Mouse (Mus musculus): ENCODE data around the gene Agtpbp1. TPM values are rescaled to one million over a fixed set of nuclear protein-coding genes. Genes with fewer than 3 reads are reported as not detected.

Agtpbp1 gene
- polyA plus RNA-seq, 1 experiment from 2014 or later: 44.7 TPM

GRCm38 (mm10) chr13:59565945-59566520, 19.0 kb downstream of the Agtpbp1 start:
- Histone ChIP-seq H3K4me2 (replicated peaks) (no peak overlapping the region), H3K4me1 (no peaks in the 10 kb centered on the region), H3K27ac (no peak overlapping the region), H3K36me3 (no peaks in the 10 kb centered on the region), H3K4me3 (no peak overlapping the region), H3K9ac (no peak overlapping the region), H3K9me3 (no peaks in the 10 kb centered on the region), H3K27me3 (replicated peaks) (no peaks in the 10 kb centered on the region)
- whole genome bisulfite sequencing: 75% methylated on average over 9 of the region's 9 CpGs
- no peak for ATAC-seq (ENCODE audit: low FRiP score, low read depth)

- Histone ChIP-seq H3K4me2 (replicated peaks) (no peak overlapping the region), H3K4me1 (no peaks in the 10 kb centered on the region), H3K9ac (no peak overlapping the region), H3K27me3 (replicated peaks) (no peaks in the 10 kb centered on the region), H3K4me3 (no peak overlapping the region), H3K36me3 (no peaks in the 10 kb centered on the region), H3K9me3 (no peaks in the 10 kb centered on the region), H3K27ac (no peak overlapping the region)
- WGBS: 87% methylated on average over 10 of the region's 10 CpGs
- no peak for ATAC-seq (ENCODE audit: low FRiP score, low read depth)
These were observed 20.1 kb downstream of the Agtpbp1 start for GRCm38 (mm10) chr13:59564923-59565322.

DNA sequence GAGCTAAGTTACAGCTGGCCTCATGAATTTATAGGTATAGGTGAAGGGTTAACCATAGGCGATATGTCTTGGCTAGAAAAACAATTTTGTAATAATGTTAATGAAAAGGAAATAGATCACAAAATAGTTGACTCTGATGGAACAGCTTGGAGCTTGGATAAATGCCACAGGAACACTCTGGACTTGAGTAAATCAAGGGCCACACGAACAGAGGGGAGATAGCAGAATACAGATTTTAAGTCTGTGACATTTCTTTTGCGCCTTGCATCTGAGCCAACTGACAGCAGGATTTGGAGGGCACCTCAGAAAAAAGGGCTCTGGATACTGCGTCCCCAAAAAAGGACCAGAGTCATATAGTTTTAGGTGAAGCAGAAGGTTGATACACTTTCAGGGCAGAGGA, 20.5 kb downstream of the Agtpbp1 start:
- H3K27me3 ChIP-seq (replicated peaks): no peaks in the 10 kb centered on the region
- no peaks in the 10 kb centered on the region for H3K9me3 ChIP-seq
- H3K4me2 ChIP-seq (replicated peaks): no peak overlapping the region
- ATAC-seq (ENCODE audit: low FRiP score, low read depth): no peak
- H3K36me3 ChIP-seq: no peaks in the 10 kb centered on the region
- WGBS: 94% methylated on average over 4 of the region's 4 CpGs
- H3K4me3 ChIP-seq: no peak overlapping the region
- H3K4me1 ChIP-seq: no peaks in the 10 kb centered on the region
- no peak overlapping the region for H3K9ac ChIP-seq
- H3K27ac ChIP-seq: no peak overlapping the region

GRCm38 (mm10) chr13:59562471-59562870, 22.6 kb downstream of the Agtpbp1 start:
- H3K4me1 ChIP-seq: no peaks in the 10 kb centered on the region
- 88% methylated on average over 2 of the region's 2 CpGs for WGBS
- ATAC-seq (ENCODE audit: low FRiP score, low read depth): no peak
- H3K9ac ChIP-seq: no peak overlapping the region
- no peaks in the 10 kb centered on the region for H3K9me3 ChIP-seq
- no peaks in the 10 kb centered on the region for H3K27me3 ChIP-seq (replicated peaks)
- H3K4me2 ChIP-seq (replicated peaks): no peak overlapping the region
- H3K27ac ChIP-seq: no peak overlapping the region
- no peaks in the 10 kb centered on the region for H3K36me3 ChIP-seq
- H3K4me3 ChIP-seq: no peak overlapping the region

DNA sequence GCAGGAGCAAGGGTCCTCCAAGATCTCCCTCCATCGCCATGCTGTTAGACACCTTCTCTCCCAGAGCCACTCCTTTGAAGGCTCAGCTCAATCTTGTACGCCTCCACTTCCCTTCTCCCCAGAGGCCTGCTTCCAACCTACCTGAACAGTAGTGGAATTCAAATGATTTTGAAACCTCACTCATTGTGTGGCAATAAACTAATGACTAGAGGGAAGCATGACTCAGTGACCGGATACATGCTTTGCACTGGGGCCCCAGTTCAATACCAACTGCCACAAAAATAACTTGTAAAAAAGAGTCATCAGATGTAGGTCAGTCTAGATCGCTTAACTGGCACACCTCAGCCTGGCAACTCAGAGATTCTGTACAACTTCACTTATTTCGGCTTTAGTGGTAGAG, 26.3 kb downstream of the Agtpbp1 start:
- Histone ChIP-seq H3K27ac (no peak overlapping the region), H3K4me2 (replicated peaks) (no peak overlapping the region), H3K36me3 (no peaks in the 10 kb centered on the region), H3K4me1 (peaks cover 13% of the 10 kb centered on the region; the same call in 1 of the 2 replicates), H3K4me3 (no peak overlapping the region), H3K27me3 (replicated peaks) (no peaks in the 10 kb centered on the region), H3K9me3 (no peaks in the 10 kb centered on the region), H3K9ac (no peak overlapping the region)
- 94% methylated on average over 5 of the region's 5 CpGs for WGBS
- no peak for ATAC-seq (ENCODE audit: low FRiP score, low read depth)

DNA sequence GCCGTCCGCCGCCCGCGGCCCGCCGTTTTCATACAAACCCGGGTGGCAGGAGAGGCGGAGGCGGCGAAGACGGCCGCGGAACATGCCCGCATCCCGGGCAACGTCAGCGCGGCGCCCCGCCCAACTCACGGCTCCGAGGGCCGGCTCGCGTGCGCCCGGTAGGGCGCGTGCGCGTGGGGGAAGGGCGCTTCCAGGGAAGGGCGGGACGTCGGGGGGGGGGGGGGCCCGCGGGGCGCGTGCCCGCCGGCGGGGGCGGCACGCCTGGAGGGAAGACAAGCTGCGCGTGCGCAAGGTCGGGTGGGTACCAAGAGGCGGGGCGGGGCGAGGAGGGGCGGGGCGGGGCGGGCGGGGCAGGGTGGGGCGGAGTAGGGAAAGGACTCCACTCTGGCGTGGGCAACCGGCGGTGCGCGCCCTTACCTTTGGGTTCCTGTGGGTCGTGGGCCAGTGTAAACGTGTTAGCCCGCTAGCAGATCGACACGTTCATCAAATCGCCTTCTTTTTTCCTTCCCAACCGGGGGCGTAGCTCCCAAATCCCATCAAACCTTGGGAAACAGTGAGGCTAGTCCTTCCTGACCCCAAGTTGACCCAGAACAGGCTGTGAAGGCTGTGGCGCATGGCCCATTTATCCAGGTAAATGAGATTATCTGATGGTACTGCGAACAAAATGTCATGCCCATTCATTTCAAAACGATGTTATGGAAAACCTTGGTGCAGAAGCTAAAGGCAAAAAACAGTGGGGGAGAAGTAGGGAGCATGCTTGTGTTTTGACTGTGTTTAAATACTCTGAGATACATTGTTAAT, 27.6 kb downstream of the Agtpbp1 start:
- H3K9me3 ChIP-seq: no peaks in the 10 kb centered on the region
- under 1% methylated on average over 61 of the region's 73 CpGs for WGBS

GRCm38 (mm10) chr13:59556670-59557069, 28.4 kb downstream of the Agtpbp1 start:
- H3K9me3 ChIP-seq: no peaks in the 10 kb centered on the region
- H3K4me2 ChIP-seq (replicated peaks): peak overlapping the region; percentile 91
- H3K9ac ChIP-seq: peak overlapping the region; percentile 89
- H3K27me3 ChIP-seq (replicated peaks): no peaks in the 10 kb centered on the region
- peaks cover 13% of the 10 kb centered on the region; the same call in 1 of the 2 replicates for H3K4me1 ChIP-seq
- H3K27ac ChIP-seq: peak overlapping the region; percentile 68
- H3K36me3 ChIP-seq: no peaks in the 10 kb centered on the region
- H3K4me3 ChIP-seq: peak overlapping the region; percentile 84
- ATAC-seq (ENCODE audit: low FRiP score, low read depth): peak; percentile 76
- WGBS: 1% methylated on average over 43 of the region's 45 CpGs

More for the DNA sequence above, 27.6 kb downstream of the Agtpbp1 start:
- no peaks in the 10 kb centered on the region for H3K36me3 ChIP-seq
- H3K9ac ChIP-seq: peak overlapping the region; percentile 89
- H3K27me3 ChIP-seq (replicated peaks): no peaks in the 10 kb centered on the region
- ATAC-seq (ENCODE audit: low FRiP score, low read depth): peak; percentile 90
- H3K4me1 ChIP-seq: peaks cover 13% of the 10 kb centered on the region; the same call in 1 of the 2 replicates
- H3K4me3 ChIP-seq: peak overlapping the region; percentile 84
- H3K4me2 ChIP-seq (replicated peaks): peak overlapping the region; percentile 91
- peak overlapping the region; percentile 68 for H3K27ac ChIP-seq

GRCm38 (mm10) chr13:59555613-59556192, 29.3 kb downstream of the Agtpbp1 start:
- Histone ChIP-seq H3K4me3 (no peak overlapping the region; the same call in none of the 2 replicates), H3K4me1 (peaks cover 13% of the 10 kb centered on the region; the same call in 1 of the 2 replicates), H3K9ac (no peak overlapping the region), H3K4me2 (replicated peaks) (peak overlapping the region; percentile 91), H3K27me3 (replicated peaks) (no peaks in the 10 kb centered on the region), H3K9me3 (no peaks in the 10 kb centered on the region), H3K36me3 (no peaks in the 10 kb centered on the region), H3K27ac (no peak overlapping the region)
- 61% methylated on average over 8 of the region's 8 CpGs for WGBS
- ATAC-seq (ENCODE audit: low FRiP score, low read depth): no peak

DNA sequence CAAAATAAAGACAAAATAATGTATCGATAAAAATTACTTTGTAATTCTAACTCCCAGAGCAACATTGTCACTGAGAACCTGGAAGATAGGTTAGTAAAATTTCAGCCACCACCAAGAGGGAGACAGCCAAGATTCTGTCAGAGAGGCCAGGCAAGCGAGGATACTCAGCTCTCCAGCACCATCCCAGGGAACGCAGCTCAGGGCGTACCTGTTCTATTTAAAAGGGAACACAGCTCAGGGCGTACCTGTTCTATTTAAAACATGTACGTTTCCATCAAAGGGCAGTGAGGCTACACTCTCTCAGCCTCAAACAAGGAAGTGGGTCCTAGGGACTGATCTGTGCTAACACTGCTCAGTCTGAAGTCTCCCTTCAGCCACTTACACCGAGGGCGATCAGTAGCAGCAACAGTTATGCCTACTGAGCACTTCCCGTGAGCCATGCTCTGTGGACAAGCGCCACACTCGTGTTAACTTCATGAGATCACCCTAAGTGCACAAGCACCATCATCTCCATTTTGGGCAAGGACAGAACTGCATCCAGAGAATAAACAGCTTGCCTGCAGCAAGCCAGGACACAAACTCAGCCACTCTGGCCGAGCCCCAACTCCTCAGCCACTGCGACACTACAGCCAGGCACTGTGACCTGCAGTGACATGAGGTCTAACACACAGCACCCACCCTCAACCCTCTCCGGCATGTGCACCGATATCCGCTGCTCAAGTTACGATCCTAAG, 30.1 kb downstream of the Agtpbp1 start:
- peak overlapping the region; percentile 91 for H3K4me2 ChIP-seq (replicated peaks)

DNA sequence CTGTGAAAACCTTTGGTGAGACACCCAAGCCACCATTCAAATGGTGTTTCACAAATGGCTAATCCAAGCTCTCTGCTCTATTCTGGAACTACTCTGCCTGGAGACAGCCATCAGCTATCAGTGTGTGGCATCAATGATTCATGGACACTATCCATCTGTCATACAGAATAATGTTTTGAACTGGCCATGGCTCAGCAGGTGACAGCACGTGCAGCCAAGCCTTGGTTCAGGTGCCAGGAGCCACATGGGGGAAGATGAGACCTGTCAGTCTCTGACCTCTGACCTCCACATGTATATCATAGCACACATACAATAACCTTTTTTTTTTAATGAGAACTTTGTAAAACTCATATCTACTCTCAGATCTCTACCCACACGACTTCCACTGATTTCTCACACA, 32.3 kb downstream of the Agtpbp1 start:
- Histone ChIP-seq H3K4me3 (no peak overlapping the region), H3K27me3 (replicated peaks) (no peaks in the 10 kb centered on the region), H3K27ac (no peak overlapping the region), H3K9me3 (no peaks in the 10 kb centered on the region), H3K4me2 (replicated peaks) (no peak overlapping the region), H3K36me3 (no peaks in the 10 kb centered on the region), H3K9ac (no peak overlapping the region), H3K4me1 (peaks cover 13% of the 10 kb centered on the region; the same call in 1 of the 2 replicates)
- WGBS: 67% methylated on average over 2 of the region's 2 CpGs
- ATAC-seq (ENCODE audit: low FRiP score, low read depth): no peak

More for the DNA sequence above, 30.1 kb downstream of the Agtpbp1 start:
- no peak overlapping the region; the same call in 1 of the 2 replicates for H3K9ac ChIP-seq
- H3K4me1 ChIP-seq: peaks cover 13% of the 10 kb centered on the region; the same call in 1 of the 2 replicates
- H3K36me3 ChIP-seq: no peaks in the 10 kb centered on the region
- ATAC-seq (ENCODE audit: low FRiP score, low read depth): no peak
- H3K27ac ChIP-seq: no peak overlapping the region
- H3K27me3 ChIP-seq (replicated peaks): no peaks in the 10 kb centered on the region
- WGBS: 77% methylated on average over 17 of the region's 17 CpGs
- H3K9me3 ChIP-seq: no peaks in the 10 kb centered on the region
- no peak overlapping the region; the same call in 1 of the 2 replicates for H3K4me3 ChIP-seq

GRCm38 (mm10) chr13:59552286-59552685, 32.7 kb downstream of the Agtpbp1 start:
- peaks cover 13% of the 10 kb centered on the region; the same call in 1 of the 2 replicates for H3K4me1 ChIP-seq
- H3K4me2 ChIP-seq (replicated peaks): no peak overlapping the region
- H3K9me3 ChIP-seq: no peaks in the 10 kb centered on the region
- no peak overlapping the region for H3K9ac ChIP-seq
- no peaks in the 10 kb centered on the region for H3K36me3 ChIP-seq
- no peak overlapping the region for H3K27ac ChIP-seq
- no peak overlapping the region for H3K4me3 ChIP-seq
- ATAC-seq (ENCODE audit: low FRiP score, low read depth): no peak
- H3K27me3 ChIP-seq (replicated peaks): no peaks in the 10 kb centered on the region
- WGBS: 94% methylated on average over 5 of the region's 5 CpGs
